Mouse (Mus musculus) forebrain, embryonic 15.5 days (tissue): ENCODE measurements around the gene Lce1a1. TPM values are rescaled to one million over a fixed set of nuclear protein-coding genes. Genes with fewer than 3 reads are reported as not detected.
"Not testable (repeated sequence)": the region's sequence is repeated elsewhere in the genome, so short reads cannot be mapped to it uniquely, and the experiment has no call there.

Experiments
- ATAC-seq: fragments of 200-750 bp; cut with Nextera tagmentation; replicated peaks from 2 replicates; pipeline ENCODE4 v1.8.0; 2017; ENCODE audit warnings: mild to moderate bottlenecking, moderate TSS enrichment, moderate library complexity
- H3K27ac ChIP-seq: fragments of 300-500 bp; sonication (generic); replicated peaks from 2 replicates; pipeline ENCODE4 v1.5.1; 2015; ENCODE audit warnings: mild to moderate bottlenecking, inconsistent platforms
- H3K27me3 ChIP-seq: fragments of 300-500 bp; sonication (generic); 2 replicates; pipeline ENCODE4 v1.6.1; 2015; ENCODE audit warnings: inconsistent platforms
- H3K36me3 ChIP-seq: fragments of 300-500 bp; sonication (generic); 2 replicates; pipeline ENCODE4 v1.6.1; 2015; ENCODE audit warnings: mild to moderate bottlenecking, inconsistent platforms
- H3K4me1 ChIP-seq: fragments of 300-500 bp; sonication (generic); 2 replicates; pipeline ENCODE4 v1.6.1; 2015; ENCODE audit warnings: inconsistent platforms
- H3K4me2 ChIP-seq: fragments of 300-500 bp; sonication (generic); replicated peaks from 2 replicates; pipeline ENCODE4 v1.6.1; 2015; ENCODE audit warnings: mild to moderate bottlenecking, inconsistent platforms
- H3K4me3 ChIP-seq: fragments of 300-500 bp; sonication (generic); 2 replicates; pipeline ENCODE4 v1.5.1; 2015; ENCODE audit warnings: mild to moderate bottlenecking, inconsistent platforms
- H3K9ac ChIP-seq: fragments of 300-500 bp; sonication (generic); replicated peaks from 2 replicates; pipeline ENCODE4 v1.6.1; 2015; ENCODE audit warnings: mild to moderate bottlenecking, inconsistent platforms
- H3K9me3 ChIP-seq: fragments of 300-500 bp; sonication (generic); 2 replicates; pipeline ENCODE4 v1.6.1; 2016; ENCODE audit warnings: inconsistent platforms
- WGBS: fragments of 180-500 bp; shearing (Covaris S2); methylation state at CpG from one replicate; pipeline ENCODE4 v1.1.7; 2015; ENCODE audit warnings: mixed read lengths; 5-methylcytosine and 5-hydroxymethylcytosine counted together
- polyA plus RNA-seq: library from polyadenylated mRNA; unstranded; fragments of >200 nt; fragmentation: Nextera tagmentation; extraction: Ambion mirVana; gene quantifications from 2 replicates; pipeline ENCODE4 v1.2.1, GENCODE M21; 2015

The Lce1a1 gene
- polyA plus RNA-seq, result not detected in 2 replicates

GRCm38 (mm10) chr3:92648207-92648606, at the start of gene Lce1a1:
Gene Lce1a1, minus strand, starts transcription at chr3:92648307.
- Histone ChIP-seq H3K27ac (no peak within 1 kb of the TSS), H3K4me1 (no peaks in the 10 kb centered on the region), H3K9me3 (no peaks in the 10 kb centered on the region), H3K4me3 (no peak within 1 kb of the TSS), H3K36me3 (no peaks in the 10 kb centered on the region), H3K4me2 (no peak within 1 kb of the TSS), H3K9ac (no peak within 1 kb of the TSS), H3K27me3 (no peaks in the 10 kb centered on the region)
- ATAC-seq, result no peak
- WGBS, result 93% methylated on average over 1 of the region's 1 CpGs

- no peaks in the 10 kb centered on the region for H3K27me3 ChIP-seq
- WGBS, result 12% methylated on average over 1 of the region's 1 CpGs
- no peak overlapping the region for H3K27ac ChIP-seq
- no peak for ATAC-seq
- H3K4me1 ChIP-seq, result no peaks in the 10 kb centered on the region
- no peak overlapping the region for H3K4me3 ChIP-seq
- H3K4me2 ChIP-seq, result no peak overlapping the region
- H3K36me3 ChIP-seq, result no peaks in the 10 kb centered on the region
- H3K9me3 ChIP-seq, result no peaks in the 10 kb centered on the region
- no peak overlapping the region for H3K9ac ChIP-seq
Measured at GRCm38 (mm10) chr3:92694613-92695012, 46.5 kb upstream of the Lce1a1 start.

GRCm38 (mm10) chr3:92691688-92692087, 43.6 kb upstream of the Lce1a1 start:
- no peak for ATAC-seq
- H3K27ac ChIP-seq, result no peak overlapping the region
- H3K9ac ChIP-seq, result no peak overlapping the region
- H3K4me3 ChIP-seq, result no peak overlapping the region
- no peaks in the 10 kb centered on the region for H3K36me3 ChIP-seq
- H3K4me2 ChIP-seq, result no peak overlapping the region
- H3K27me3 ChIP-seq, result no peaks in the 10 kb centered on the region
- no peaks in the 10 kb centered on the region for H3K9me3 ChIP-seq
- H3K4me1 ChIP-seq, result no peaks in the 10 kb centered on the region

DNA sequence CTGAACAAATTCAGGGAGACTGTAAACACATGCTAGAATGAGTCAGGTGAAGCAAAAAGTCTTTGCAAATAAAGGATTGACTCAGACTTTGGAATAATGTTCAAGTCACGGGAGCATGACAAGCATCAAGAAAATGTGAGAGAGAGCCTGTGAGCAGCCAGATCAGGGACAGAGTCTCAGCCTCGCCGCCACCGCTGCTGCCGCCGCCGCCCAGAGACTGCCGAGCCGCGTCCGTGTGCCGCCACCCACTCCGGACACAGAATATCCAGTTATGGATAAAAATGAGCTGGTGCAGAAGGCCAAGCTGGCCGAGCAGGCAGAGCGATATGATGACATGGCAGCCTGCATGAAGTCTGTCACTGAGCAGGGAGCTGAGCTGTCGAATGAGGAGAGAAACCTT, 41.0 kb upstream of the Lce1a1 start:
- 88% methylated on average over 16 of the region's 16 CpGs for WGBS
- H3K9ac ChIP-seq, result not testable (repeated sequence)

DNA sequence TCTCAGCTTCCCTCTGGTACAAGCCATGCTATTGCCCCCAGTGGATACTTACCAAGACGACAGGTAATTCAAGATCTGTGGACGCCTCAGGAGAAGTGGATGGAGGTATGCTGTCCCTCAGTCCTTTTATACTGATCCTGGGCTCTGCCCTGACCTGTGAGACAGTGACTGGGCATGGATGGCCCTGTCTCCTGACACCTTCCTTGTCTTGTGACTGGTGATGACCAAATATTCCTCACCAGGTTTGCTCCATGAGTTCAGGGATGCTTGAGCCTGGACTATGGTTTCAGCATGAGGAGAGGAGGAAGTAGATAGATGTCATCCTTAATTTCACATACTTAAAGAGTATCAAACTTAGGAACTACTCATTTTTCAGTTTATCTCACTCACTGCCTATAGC, 39.0 kb upstream of the Lce1a1 start, which contains the start of gene Lce1d:
Gene Lce1d, minus strand, starts transcription at position 101 of the 400 bp plus-strand sequence.
- 67% methylated on average over 2 of the region's 2 CpGs for WGBS
- Histone ChIP-seq H3K9me3 (no peaks in the 10 kb centered on the region), H3K4me1 (no peaks in the 10 kb centered on the region), H3K4me2 (no peak within 1 kb of the TSS), H3K27ac (no peak within 1 kb of the TSS), H3K36me3 (no peaks in the 10 kb centered on the region), H3K4me3 (no peak within 1 kb of the TSS), H3K27me3 (no peaks in the 10 kb centered on the region), H3K9ac (no peak within 1 kb of the TSS)
- no peak for ATAC-seq

More for the DNA sequence above, 41.0 kb upstream of the Lce1a1 start:
- H3K27me3 ChIP-seq, H3K4me2 ChIP-seq, H3K4me1 ChIP-seq, ATAC-seq, H3K9me3 ChIP-seq, H3K27ac ChIP-seq, H3K36me3 ChIP-seq, H3K4me3 ChIP-seq: not testable (repeated sequence)

DNA sequence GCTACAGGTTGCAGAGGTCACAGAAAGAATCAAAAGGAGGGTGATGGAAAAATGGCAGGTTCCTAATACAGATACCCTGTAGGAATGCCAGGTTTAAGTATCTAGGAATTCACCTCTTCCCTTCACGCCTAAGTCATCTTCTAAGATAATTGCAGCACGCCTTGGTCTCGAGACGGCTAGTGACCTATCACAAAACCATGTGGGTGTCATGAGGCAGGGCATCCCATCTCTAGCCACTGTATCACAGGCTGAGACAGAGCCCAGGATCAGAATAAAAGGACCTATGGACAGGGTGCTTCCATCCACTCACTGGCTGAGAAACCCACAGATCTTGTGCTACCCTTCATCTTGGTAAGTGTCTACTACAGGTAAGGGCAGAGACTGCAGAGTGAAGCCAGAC, 30.8 kb upstream of the Lce1a1 start, which contains the start of gene Lce1c:
Gene Lce1c, plus strand, starts transcription at position 301 of the 400 bp plus-strand sequence.
- H3K27me3 ChIP-seq, result no peaks in the 10 kb centered on the region
- H3K4me1 ChIP-seq, result no peaks in the 10 kb centered on the region
- H3K9me3 ChIP-seq, result no peaks in the 10 kb centered on the region
- no peak for ATAC-seq
- 91% methylated on average over 4 of the region's 4 CpGs for WGBS
- H3K27ac ChIP-seq, result no peak within 1 kb of the TSS
- no peak within 1 kb of the TSS for H3K4me2 ChIP-seq
- no peaks in the 10 kb centered on the region for H3K36me3 ChIP-seq
- no peak within 1 kb of the TSS for H3K9ac ChIP-seq
- no peak within 1 kb of the TSS for H3K4me3 ChIP-seq

GRCm38 (mm10) chr3:92670215-92670614, 22.1 kb upstream of the Lce1a1 start, which contains the start of gene Lce1a2:
Gene Lce1a2, minus strand, starts transcription at chr3:92670315.
- ATAC-seq, result no peak
- H3K4me2 ChIP-seq, result no peak within 1 kb of the TSS
- no peaks in the 10 kb centered on the region for H3K36me3 ChIP-seq
- H3K9me3 ChIP-seq, result no peaks in the 10 kb centered on the region
- no peak within 1 kb of the TSS for H3K9ac ChIP-seq
- H3K4me3 ChIP-seq, result no peak within 1 kb of the TSS
- no peak within 1 kb of the TSS for H3K27ac ChIP-seq
- no peaks in the 10 kb centered on the region for H3K4me1 ChIP-seq
- H3K27me3 ChIP-seq, result no peaks in the 10 kb centered on the region

DNA sequence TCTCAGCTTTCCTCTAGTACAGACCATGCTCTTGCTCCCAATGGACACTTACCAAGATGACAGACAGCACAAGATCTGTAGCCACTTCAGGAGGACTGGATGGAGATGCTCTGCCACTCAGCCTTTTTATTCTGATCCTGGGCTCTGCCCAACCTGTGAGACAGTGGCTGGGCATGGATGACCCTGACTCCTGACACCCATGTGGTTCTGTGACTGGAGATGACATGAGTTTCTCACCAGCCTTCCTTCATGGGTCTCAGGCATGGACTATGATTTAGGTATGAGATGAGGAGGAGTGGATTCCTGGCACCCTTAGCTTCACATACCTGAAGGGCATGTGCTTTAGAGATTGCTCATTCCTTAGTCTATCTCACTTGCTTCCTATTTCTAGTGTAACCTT, 8.7 kb upstream of the Lce1a1 start, which contains the start of gene Lce1b:
Gene Lce1b, minus strand, starts transcription at position 101 of the 400 bp plus-strand sequence.
- Histone ChIP-seq H3K4me2 (no peak within 1 kb of the TSS), H3K27me3 (no peaks in the 10 kb centered on the region), H3K9me3 (no peaks in the 10 kb centered on the region), H3K4me1 (no peaks in the 10 kb centered on the region), H3K27ac (no peak within 1 kb of the TSS), H3K9ac (no peak within 1 kb of the TSS), H3K4me3 (no peak within 1 kb of the TSS), H3K36me3 (no peaks in the 10 kb centered on the region)
- no peak for ATAC-seq

DNA sequence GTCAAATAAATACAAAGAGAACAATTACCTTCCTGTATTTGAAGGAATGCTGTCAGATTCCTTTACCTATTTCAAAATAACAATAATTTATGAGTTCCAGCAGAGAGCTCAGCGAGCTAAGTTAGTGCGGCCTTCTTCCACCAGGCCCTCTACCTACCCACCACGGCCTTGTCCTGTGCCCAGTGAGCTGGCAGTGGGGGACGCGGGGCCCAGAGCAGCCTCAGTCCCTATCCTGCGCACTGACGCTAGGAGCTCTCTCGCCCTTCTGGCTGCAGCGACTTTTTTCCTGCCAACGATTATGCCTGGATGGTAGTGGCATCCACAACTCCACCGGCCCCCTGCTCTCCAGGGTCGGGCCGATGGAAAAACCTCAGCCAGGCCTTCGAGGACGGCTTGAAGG, 8.3 kb downstream of the Lce1a1 start:
- WGBS, result 93% methylated on average over 15 of the region's 15 CpGs
- Histone ChIP-seq H3K4me1 (peaks cover 7% of the 10 kb centered on the region), H3K4me2 (no peak overlapping the region), H3K4me3 (no peak overlapping the region), H3K27me3 (no peaks in the 10 kb centered on the region), H3K27ac (no peak overlapping the region), H3K9me3 (no peaks in the 10 kb centered on the region), H3K36me3 (no peaks in the 10 kb centered on the region), H3K9ac (no peak overlapping the region)
- ATAC-seq, result no peak

DNA sequence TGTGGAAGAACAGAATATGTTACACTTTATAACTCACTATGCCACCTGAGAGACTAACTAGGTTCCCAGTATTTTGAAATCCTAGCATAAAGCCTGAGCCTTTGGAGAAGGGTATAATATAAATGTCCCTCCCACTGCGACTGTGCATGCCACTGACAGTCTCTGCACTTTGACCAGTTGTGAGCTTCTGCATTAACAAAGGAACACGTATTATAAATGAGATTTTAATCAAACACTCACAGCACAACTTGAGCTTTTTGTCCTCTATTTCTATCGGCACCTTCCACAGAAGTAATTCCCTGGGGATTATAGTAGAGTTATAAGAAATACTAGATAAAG, 9.5 kb downstream of the Lce1a1 start:
- 41% methylated on average over 3 of the region's 3 CpGs for WGBS
- Histone ChIP-seq H3K27me3 (no peaks in the 10 kb centered on the region), H3K27ac (no peak overlapping the region), H3K9ac (no peak overlapping the region), H3K9me3 (no peaks in the 10 kb centered on the region), H3K4me1 (peaks cover 7% of the 10 kb centered on the region), H3K4me2 (no peak overlapping the region), H3K36me3 (no peaks in the 10 kb centered on the region), H3K4me3 (no peak overlapping the region)
- no peak for ATAC-seq

GRCm38 (mm10) chr3:92637745-92638652, 10.1 kb downstream of the Lce1a1 start:
- Histone ChIP-seq H3K4me2 (no peak overlapping the region), H3K36me3 (no peaks in the 10 kb centered on the region), H3K4me1 (peaks cover 7% of the 10 kb centered on the region), H3K27ac (no peak overlapping the region), H3K9ac (no peak overlapping the region), H3K9me3 (no peaks in the 10 kb centered on the region), H3K4me3 (no peak overlapping the region), H3K27me3 (no peaks in the 10 kb centered on the region)
- WGBS, result 14% methylated on average over 1 of the region's 1 CpGs
- ATAC-seq, result peak; percentile 53; the same call in 1 of the 2 replicates

GRCm38 (mm10) chr3:92621560-92621959, 26.5 kb downstream of the Lce1a1 start, which contains the start of gene Lce6a:
Gene Lce6a, minus strand, starts transcription at chr3:92621660.
- 87% methylated on average over 2 of the region's 2 CpGs for WGBS
- H3K4me3 ChIP-seq, result no peak within 1 kb of the TSS
- no peaks in the 10 kb centered on the region for H3K36me3 ChIP-seq
- no peak within 1 kb of the TSS for H3K4me2 ChIP-seq
- H3K27me3 ChIP-seq, result no peaks in the 10 kb centered on the region
- H3K27ac ChIP-seq, result no peak within 1 kb of the TSS
- H3K9me3 ChIP-seq, result no peaks in the 10 kb centered on the region
- no peak within 1 kb of the TSS for H3K9ac ChIP-seq
- no peak for ATAC-seq
- no peaks in the 10 kb centered on the region for H3K4me1 ChIP-seq
